Mouse (Mus musculus) kidney, adult 9 months (tissue): ENCODE data around the gene Rnf144a.

ENCODE experiments used
- DNase-seq: peaks from one replicate; pipeline ENCODE4 v3.0.0; 2022

The Rnf144a gene

DNA sequence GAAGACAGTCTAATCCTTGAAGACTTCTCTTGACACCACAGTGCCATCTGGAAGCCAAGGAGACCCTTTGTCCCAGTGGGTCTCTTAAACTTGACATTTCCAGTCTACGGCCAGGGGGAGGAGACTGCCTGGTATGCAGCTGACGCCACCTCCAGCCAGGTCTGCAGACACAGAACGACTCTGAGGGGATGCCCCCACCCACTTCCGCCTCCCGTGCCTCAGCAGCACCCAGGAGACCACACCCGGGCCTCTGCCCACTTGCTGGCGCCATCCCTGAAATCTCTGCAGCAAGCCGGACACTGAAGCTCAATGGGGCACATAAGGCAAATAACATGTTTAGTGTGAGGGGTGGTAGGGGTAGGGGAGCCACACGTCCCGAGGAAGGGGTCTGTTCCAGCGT lies 104.8 kb downstream of the Rnf144a start:
- DNase-seq: no peak

DNA sequence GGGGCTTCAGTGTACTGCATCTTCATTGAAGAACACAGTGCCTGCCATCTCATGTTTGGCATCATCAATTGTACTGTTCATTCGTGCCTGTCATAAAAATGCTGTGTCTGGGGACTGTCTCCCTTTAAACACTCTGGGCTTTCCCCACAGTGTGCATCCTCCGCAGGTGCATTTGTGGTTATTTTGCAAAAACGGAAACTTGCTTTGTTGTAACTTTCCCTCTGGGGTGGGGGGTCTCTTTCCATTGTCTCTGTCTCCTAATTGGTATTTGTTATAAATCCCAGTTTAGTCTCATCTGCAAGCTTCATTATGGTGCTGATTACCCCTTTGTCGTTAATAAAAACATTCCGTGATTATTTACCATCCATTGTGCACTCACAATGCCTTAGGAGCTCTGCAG lies 112.2 kb downstream of the Rnf144a start:
- no peak for DNase-seq

- DNase-seq: no peak
These were observed 115.5 kb downstream of the Rnf144a start for GRCm38 (mm10) chr12:26299515-26300090.

DNA sequence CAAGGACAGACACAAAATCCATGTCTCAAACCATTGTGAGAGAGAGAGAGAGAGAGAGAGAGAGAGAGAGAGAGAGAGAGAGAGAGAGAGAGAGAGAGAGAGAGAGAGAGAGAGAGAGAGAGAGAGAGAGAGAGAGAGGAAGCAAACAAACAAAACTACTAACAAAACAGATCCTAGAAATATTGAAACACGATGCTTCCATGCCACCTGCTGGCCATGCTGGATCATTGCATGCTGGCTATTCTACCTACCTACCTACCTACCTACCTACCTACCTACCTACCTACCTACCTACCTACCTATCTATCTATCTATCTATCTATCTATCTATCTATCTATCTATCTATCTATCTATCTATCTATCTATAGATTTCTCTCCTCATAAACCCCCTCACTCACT lies 119.1 kb downstream of the Rnf144a start:
- DNase-seq: peak; percentile 10

GRCm38 (mm10) chr12:26289200-26289599 lies 125.9 kb downstream of the Rnf144a start:
- DNase-seq: no peak

GRCm38 (mm10) chr12:26288347-26288746 lies 126.7 kb downstream of the Rnf144a start:
- DNase-seq: no peak

DNA sequence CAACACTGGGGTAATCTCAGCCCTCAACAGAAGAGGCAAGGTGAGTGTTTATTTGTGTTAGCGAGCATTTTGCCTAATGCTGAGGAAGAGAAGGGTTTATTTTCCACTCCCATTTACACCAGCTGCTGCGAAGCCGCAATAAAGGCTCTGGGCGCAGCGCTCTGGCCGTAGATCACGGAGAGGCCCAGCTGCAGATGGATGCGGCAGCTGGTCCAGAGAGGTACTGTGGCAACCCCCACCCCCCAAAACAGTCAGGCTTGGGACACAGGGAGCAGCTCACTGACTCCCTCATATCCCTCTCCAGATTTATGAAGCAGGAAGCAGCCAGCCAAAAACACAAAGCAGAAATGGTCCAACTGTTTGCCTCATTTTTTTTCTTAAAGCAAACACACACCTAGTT lies 129.1 kb downstream of the Rnf144a start:
- DNase-seq: no peak

GRCm38 (mm10) chr12:26285460-26285859 lies 129.6 kb downstream of the Rnf144a start:
- DNase-seq: no peak

- DNase-seq: no peak
These were observed 134.2 kb downstream of the Rnf144a start for GRCm38 (mm10) chr12:26280719-26281480.

DNA sequence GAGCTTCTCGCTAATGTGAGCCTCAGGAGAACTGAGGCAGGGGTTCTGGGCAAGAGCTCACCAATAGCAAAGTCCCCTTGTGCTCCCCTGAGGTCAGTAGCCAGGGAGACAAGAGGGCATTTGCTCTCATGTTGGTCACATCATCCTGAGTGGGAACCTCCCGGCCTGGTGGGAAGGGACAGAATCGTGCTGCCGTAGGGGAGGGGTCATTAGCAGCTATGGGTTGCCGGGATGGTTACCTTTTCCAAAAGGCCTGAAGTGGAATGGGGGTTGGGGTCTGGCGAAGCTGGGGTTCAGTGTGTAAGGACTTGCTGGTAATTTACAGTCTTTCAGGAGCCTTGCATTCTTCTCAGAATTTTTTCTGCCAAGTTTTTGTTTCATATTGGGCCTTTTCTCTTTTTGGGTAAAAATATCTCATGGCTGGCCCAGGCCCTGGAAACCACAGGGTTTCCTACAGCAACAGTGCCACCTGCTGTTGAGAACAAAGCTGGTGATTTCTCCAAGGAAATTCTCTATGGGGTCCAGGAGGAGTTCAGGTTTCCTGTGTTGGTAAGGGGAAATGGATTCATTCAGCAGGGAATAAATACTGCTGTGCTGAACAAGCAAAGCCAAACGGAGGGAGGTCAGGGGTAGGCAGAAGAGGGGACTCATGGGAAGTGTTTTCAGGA lies 137.9 kb downstream of the Rnf144a start:
- peak; percentile 21 for DNase-seq

DNA sequence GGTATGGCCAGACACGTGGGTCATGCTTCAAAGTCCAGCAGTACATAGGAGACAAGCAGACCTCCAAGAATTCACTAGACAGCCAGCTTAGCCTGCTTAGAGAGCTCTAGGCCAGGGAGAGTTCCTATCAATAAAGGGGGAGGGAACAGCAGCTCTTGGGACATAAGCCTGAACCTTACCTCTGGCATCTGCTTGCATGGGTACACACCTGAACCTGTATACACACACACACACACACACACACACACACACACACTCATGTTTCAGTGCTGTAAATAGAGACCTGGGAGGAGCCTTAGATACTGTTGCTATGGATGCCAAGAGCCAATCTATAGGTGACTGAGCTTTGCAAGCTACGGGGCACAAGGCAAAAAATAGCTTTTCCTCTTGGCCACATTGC lies 138.5 kb downstream of the Rnf144a start:
- no peak for DNase-seq
